Mouse (Mus musculus) spleen, adult 10 weeks (tissue): ENCODE data around the gene Gm21760. TPM values are rescaled to one million over a fixed set of nuclear protein-coding genes. Genes with fewer than 3 reads are reported as not detected.

Experiments used
- polyA plus RNA-seq: library from polyadenylated mRNA; stranded (reverse); fragments of 350-450 nt; fragmentation: Illumina TruSeq; extraction: RNeasy Lipid Tissue Mini Kit (QIAGEN cat#74804); gene quantifications from one replicate; pipeline ENCODE4 v1.2.3, GENCODE M21; 2015; ENCODE audit warnings: low replicate concordance; ENCODE audit not compliant: insufficient read depth

The Gm21760 gene
- polyA plus RNA-seq: not detected

GRCm38 (mm10) chrY:80133479-80133878, at the start of gene Gm21760:
Gm21760 (plus strand) TSS chrY:80133779.

